Mouse (Mus musculus): ENCODE results near the gene Gdf11.

Gene Gdf11

DNA sequence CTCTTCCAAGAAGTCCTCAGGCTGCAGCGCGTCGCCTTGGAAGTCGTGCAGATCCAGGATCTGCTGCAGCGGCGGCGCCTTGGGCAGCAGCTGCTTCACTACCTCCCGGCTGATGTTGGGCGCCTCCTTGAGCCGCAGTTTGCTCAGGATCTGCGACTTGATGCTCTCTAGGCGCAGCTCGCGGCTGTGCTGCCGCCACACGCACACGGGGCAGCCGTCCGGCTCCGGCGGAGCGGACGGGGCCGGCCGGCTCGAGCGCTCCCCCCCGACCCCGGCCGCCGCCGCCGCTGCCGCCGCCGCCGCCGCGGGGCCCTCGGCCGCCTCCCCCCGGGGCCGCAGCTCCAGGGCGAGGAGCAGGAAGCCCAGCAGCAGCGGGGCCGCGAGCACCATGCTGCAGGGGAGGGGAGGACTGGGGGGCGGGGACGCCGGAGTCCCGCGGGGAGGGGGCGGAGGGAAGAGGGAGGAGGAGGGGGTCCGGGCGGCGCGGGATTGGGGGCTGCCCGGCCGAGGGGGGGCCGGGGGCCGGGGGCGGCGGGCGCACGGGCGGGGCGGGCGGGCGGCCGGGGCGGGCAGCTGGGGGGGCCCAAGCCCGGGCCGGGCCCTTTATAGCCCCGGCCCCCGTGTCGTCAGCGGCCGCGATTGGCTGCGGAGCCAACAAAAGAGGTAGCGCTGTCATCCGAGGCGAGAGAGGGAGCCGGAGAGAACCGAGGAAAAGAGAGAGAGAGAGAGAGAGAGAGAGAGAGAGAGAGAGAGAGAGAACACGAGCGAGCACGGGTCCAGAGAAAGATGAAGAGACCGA, at the start of gene Gdf11:
Gene Gdf11, minus strand, starts transcription at position 423 of the 799 bp plus-strand sequence.
- DNase-seq (ENCODE audit: low spot score), result no peak

DNA sequence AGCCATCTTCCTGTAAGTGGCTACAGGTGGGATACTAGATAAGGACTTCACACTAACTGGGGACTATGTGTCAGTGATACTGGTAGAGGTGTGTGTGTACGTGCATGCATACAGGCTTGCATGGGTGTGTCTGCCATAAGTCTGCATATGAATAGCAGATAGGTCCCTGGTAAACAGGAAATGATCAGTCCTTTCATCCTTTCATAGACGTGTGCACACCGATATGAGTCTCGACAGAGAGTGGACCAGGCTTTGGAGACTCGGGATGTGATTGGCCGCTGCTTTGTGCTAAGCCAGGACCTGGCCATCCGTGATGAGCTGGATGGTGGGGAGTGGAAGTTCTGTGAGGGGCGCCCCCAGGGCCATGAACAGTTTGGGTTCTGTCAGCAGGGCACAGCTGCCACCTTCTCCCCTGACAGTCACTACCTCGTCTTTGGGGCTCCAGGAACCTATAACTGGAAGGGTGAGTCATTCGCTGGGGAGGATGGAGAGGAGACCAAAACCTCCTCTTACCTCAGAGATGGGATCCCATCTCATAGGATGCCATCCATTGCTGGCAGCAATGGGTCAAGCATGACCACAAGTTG, 49.0 kb upstream of the Gdf11 start:
- DNase-seq (ENCODE audit: low spot score), result no peak

DNA sequence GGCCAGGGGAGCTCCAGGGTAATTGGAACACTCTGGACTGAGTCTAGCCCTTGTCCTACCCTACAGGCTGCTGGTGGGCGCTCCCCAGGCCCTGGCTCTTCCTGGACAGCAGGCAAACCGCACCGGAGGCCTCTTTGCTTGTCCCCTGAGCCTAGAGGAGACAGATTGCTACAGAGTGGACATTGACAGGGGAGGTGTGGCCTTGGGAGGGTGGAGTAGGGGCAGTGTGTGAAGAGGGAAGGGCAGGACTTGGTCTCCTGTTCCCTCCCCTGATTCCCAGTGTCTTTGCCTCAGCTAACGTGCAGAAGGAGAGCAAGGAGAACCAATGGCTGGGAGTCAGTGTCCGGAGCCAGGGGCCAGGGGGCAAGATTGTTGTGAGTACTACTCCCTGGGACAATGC, 47.5 kb upstream of the Gdf11 start:
- DNase-seq (ENCODE audit: low spot score), result no peak

DNA sequence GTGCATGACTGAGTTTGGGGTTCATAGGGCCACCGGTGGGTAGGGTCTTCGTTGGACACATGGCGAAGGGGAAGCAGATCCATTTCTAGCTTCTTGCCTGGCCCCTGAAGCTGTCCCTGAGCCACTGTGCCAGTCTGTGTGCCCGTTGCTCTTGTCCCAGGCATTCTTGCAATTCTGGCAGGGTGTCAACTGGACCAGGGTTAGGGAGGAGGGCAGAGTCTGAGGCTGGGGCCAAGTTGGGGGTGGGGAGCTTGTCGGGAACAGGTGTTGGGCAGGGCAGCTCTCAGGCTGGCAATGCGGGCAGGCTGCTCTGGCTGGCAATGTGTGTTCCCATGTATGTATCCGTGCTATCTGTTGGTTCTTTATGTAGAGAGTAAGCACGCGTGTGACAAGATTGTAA, 46.9 kb upstream of the Gdf11 start:
- DNase-seq (ENCODE audit: low spot score), result no peak

DNA sequence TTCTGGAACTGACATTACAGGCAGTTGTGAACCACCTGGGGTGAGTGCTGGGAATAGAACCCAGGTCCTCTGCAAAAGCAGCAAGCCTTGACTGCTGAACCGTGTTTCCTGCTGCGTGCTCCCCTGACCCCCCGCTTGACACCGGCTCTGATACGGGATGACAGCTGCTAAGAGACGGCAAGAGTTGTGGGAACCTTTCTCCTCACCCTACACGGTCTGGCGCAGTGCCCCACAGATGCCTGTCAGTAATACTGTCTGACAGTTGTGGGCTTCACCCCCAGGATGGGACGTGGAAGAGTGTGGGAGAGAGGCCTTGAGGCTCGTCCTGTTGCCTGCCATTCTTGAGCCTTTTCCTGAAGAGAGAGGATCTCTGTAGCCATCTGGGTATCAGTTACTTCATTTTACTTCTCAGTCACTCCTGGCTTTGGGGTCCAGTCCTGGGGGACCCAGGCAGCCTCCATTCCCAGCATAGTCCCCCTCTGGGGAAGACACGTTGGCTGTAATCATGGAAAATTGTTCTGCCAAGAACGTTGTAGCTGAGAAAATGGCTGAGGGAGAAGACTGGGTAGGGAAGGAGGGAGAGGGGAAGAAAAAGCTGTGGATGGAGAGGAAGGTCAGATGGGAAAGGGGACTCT, 46.4 kb upstream of the Gdf11 start:
- DNase-seq (ENCODE audit: low spot score), result no peak

DNA sequence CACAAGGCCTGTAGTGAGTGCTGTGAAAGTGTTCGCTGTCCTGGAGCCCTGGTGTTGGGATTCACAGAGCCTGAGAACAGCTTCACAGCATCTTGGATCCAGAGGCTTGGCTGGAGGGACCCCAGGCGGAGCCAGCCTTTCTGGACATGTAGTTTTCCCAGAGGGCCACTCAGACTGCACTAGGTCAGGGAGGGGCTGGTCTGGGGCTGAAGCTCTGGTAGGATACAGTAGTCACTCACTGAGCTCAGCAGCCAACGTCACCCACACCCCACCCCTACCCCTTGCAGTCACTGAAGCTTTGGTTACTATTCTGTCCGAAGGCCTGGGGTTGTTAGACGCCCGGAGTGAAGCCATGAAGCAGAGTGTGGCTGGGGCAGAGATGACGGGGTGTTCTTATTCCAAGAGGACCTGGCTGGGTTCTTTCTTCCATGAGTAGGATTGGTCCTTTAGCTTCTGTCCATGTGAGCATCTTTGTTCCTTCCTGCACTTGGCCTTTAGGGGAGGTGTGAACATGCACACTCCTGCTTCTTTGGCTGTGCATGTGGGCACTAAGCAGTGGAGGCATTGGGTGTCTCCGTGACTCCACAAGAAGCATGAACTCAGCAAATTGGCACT, 44.4 kb upstream of the Gdf11 start:
- no peak for DNase-seq (ENCODE audit: low spot score)

DNA sequence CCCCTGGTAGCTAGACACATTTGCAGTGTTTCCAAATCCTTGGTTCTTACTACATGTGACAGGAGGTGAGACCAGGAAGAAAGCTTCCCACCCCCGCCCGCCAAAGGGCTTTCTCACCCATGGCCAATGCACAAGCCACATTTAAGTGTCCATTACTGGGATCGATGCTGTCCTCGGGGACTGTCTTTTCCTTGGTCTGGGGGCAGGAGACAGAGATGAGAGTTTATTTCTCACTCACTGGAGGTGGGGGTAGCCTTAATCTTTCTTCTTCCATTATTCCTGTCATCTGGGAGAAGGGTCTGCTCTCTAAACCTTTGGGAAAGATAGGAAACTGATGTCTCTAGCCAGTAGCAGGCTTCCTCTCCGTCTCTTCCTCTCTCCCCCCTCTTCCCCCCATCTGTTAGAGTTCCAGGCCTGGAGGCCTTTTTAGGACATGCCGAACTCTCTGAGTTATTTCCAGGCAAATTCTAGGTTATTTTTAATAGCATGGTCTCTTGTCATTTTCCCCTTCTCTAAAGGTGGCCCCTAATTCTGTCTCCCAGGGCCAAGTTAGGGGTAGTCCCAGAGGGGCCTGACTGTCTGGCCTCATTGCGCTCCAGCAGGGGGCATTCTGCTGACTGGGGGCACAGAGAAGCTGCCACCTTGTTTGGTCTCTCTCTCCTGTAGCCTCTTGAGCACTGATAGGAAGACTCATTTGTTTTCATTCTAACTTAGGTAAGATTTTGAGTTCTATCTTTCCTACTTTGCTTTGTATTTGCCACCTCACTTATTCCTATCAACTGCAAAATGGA, 43.7 kb upstream of the Gdf11 start:
- no peak for DNase-seq (ENCODE audit: low spot score)

DNA sequence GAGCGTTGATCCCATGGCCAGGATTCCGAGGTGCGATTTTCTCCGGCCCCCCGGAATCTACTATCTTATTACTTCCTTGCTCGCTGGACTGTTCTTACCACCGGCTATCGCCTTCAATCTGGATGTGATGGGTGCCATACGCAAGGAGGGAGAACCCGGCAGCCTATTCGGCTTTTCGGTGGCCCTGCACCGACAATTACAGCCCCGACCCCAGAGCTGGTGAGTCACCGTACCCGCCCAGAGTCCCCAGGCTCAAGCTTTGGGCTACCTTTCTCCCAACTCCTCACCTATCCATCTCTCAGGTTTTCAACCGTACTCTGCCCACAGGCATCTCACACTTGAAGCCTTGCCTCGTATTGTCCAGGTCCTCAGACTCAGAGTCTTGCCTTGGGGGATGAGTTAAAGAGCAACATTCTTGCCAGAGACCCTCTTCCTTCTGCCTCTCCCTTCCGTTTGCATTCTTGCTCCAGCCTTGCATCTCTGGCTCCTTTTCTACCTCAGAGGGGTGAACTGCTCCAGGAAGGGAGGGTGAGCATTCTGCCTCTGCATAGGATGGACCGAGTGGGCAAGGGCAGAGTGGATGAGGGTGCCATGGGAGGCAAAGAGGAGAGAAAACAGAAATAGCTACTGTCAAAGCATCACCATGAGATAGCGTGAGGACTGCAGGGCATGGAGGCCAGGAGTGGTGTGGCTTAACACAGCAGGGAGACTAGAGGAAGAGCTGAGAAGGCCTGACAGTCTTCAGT, 42.6 kb upstream of the Gdf11 start:
- DNase-seq (ENCODE audit: low spot score), result no peak

DNA sequence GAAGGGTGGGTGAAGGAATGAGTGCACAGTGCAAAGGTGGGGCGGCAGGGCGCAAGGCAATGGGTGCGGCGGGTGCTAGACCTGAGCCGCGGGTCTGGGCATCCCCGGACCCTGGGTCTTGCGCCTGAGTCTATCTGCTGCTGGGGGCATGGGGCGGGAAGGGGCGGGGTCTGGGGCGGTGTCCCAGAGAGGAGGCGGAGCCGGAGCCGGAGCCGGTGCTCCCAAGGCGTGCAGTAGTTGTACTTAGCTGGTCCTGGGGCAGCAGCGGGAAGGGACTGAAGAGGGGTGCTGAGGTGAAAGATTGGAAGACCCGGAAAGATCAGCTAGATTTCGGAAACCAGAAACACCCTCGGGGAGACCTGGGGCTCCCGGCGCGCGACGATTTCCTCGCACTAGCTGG, 42.1 kb upstream of the Gdf11 start, which contains the start of gene Itga7:
Gene Itga7, plus strand, starts transcription at position 245 of the 400 bp plus-strand sequence.
- no peak for DNase-seq (ENCODE audit: low spot score)

DNA sequence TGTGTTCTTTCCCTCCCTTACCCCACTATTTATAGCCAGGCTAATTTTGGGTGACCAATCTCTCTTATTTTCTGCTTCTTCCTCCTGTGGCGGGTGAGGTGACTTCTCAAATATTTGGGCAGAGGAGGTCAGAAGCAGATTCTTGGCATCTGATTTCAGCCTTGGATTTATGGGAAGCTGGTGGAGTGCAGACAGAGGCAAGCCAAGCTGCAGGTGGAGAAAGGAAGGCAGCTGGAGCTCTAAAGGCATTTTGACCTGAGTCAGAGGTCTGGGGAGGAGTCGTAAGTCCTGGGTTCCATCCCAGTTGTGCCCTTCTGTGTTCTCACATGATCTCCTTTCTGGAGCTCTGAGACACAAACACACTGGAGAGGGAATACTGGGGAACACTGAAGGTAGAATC, 39.9 kb upstream of the Gdf11 start:
- no peak for DNase-seq (ENCODE audit: low spot score)

DNA sequence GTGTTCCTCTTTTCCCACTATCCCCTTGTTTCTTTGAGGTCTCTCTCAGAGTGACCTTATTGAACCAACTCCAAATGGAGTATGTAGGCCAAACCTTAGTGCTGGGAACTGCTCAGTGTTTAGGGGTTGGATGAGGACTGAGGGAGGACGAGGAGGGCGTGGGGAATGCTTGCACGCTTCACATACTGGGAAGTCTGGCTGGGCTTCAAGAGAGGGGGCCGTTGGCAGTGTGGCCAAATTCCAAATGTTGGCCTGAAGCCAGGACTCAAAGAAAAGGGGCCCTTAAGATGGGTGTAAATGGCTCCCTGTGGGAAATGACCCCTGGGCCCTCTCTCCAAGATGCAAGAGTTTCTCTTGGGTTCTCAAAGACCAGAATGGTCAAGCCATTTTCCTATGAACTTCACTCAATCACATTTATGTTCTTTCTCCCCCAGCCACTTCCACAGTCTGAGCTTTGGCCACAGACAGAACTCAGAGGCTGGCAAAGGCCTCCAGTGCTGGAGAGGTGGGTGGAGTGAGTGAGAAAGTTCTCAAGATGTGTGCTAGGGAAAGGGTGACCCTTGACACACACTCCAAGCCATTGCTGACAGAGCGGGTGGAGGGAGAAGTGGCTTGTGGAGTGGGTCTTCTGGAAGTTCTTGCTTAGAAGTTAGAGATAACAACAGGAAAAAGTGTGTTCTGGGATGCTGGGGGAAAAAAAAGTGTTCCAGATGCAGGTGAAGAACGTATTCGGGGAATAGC, 38.3 kb upstream of the Gdf11 start:
- no peak for DNase-seq (ENCODE audit: low spot score)

DNA sequence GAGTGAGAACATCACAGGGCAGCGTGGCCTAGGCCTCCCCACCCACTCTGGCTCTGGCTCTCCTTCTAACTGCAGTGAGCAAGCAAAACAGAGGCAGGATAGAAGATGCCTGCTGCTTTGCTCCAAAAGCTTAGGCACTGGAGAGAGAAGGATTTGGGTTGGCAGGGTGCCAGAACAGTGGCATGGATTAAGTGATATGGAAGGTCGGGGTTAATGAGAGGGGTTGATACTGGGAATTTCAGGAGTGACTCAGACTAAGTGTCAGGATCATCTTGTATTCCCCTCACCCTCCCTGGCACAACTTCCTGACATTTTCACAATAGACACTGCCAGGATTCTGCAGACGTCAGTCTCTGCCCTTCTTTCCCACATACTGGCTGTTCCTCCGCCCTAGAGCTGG, 36.8 kb upstream of the Gdf11 start:
- DNase-seq (ENCODE audit: low spot score), result no peak

DNA sequence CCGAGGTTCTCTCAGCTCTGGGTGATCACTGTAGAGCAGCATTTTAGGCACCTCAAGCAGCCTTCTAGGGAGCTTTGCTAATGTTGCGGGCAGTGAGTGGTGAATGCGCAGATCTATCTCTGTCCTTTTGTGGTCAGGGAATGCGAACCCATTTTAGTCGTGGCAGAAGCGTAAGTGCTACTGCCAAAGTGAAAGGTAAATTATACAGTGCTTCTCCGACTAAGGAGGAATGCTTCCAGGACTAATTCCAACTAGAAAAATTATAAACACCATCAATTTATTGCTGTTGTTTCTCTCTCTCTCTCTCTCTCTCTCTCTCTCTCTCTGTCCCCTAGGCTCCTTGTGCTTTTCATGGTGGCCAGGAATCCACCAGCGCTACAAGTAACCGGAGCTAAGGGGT, 32.4 kb upstream of the Gdf11 start, which contains the start of gene Bloc1s1:
Gene Bloc1s1, minus strand, starts transcription at position 101 of the 400 bp plus-strand sequence.
- DNase-seq (ENCODE audit: low spot score), result no peak

DNA sequence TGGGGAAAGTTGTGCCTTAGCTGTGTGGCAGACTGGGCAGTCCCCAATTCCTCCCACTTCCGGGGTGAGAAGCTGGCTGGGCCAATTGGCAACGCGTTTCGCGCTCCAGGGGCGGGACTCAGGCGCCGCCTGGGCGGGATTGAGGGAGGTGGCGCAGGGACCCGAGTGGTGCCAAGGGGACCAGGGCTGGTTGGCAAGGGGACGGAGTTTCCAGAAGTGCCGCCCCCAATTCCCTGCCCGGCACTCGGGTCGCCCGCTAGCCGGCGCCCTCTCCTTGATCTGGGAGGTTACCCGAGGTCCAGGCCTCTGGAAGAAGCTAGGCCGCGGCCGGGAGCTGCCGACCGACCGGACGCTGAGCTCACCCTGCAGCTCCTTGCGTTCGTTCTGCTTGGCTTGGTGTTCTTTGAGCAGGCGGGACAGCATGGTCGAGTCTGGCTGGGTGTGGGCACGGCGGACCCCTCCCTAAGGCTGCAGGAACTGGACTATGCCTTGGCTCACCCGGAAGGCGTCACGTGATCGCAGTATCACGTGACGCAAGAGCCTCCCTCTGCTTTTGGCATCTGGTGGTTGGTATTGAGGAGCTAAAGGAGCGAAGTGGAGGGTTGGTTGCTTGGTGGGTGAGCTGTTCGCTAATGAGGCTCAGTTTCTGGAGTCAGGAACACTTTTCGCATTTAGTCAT, 31.6 kb upstream of the Gdf11 start:
- DNase-seq (ENCODE audit: low spot score), result peak; percentile 86

DNA sequence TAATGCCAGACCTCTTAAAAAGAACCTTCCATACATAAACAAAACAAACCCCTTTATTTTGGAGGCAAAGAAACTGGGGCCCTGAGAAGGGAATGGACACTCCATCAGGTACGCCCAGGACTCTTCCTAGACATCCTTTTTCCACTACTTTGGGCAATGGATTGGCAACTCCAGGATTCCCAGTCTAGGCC, 31.2 kb upstream of the Gdf11 start, which contains the start of gene Rdh5:
Gene Rdh5, minus strand, starts transcription at position 67 of the 191 bp plus-strand sequence.
- no peak for DNase-seq (ENCODE audit: low spot score)

DNA sequence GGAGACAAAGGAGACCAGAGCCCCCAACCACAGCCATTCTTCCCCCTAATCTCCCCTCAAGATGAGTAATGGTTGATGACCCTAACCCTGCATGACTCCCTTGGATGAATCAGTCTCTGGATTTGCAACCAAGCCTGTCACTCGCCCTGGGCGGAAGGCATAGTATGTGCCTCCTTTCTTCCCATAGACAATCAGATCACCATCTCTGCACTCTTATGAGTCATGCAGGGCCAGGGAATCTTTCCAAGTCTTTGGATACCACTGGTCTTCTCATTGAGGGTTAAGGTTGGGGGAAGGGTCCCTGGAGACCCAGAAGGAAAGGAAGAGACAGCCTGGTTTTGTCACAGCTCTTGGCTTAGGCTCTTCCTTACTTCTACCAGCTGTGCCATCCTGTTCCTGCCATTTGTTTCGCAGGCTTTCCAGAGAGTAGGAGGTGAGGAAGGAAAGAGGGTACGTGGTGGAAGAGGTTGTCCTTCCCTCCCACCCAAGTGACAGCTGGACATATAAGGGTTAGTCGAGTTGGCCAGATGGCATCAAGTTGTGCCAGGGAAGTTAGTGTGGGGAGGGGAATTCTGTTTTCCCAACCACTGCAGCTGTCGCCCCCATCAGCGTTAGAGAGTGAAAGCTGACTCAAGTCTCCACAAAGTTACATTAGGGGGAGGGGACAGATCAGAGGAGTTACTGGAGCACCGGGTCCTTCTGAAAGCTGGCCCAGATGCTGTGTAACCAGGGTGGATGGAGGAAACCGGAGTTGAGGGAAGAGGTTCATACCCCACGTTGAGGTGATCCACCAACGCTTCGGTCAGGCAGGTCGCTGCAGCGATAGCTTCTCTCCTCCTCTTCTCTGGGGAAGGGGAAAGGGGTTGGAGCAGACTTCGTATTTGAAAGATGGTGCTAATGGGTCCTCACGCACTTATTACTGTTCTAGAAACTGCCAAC, 30.6 kb upstream of the Gdf11 start:
- no peak for DNase-seq (ENCODE audit: low spot score)

DNA sequence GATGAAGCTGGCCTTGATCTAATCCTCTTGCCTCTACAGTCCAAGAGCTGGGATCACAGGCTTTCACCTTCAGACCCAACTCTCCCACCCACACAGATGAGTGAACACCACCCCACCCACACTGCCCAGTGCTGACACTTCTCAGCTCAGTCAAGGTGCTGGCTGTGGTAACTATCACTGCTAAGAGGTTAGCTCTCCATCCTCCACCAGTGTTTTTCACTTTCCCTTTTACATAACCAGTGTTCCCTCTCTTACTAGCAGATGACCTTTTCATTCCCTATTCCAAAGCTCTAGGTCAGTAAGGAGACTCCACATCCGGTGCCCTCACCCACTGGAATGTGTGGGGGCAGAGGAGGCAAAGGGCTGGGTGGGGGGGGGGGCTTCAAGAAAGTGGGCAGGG, 29.7 kb upstream of the Gdf11 start:
- no peak for DNase-seq (ENCODE audit: low spot score)

DNA sequence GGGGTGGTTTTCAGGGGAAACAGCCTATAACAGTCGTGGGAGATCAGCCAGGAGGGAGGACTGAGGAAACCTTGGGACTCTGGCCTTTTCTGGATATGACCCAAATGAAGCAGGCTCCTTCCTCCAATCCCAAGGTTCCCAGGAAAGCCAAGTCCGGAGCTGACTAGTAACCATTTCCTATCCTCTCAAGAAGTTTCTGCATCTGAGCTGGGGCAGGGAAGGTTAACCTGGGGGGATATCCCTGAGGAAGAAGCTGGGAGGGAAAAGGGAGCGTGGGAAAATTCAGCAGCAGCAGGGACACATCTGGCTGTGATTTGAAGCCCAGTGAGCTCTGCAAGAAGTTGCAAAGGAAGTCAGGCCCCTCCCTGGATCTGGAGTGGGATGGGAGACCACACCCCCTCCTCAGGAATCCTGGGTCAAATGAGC, 29.2 kb upstream of the Gdf11 start:
- DNase-seq (ENCODE audit: low spot score), result no peak

DNA sequence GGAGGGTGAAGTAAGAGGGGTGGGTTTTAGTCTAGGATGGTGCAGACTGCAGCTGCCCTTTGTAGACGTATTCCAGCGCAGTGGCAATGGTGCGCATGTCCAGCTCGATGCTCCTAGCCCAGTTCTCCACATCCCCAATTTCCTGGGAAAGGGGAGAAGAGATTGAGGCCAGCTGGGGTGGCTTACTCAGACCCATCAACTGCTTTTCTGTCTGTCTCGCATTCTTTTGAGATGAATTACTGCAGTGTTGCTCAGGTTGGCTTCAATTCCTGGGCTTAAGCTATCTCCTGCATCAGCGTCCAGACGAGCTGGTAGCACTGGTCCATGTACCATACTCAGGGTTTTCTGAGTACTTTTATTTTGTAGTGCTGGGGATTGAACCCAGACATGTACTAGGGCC, 28.4 kb upstream of the Gdf11 start:
- DNase-seq (ENCODE audit: low spot score), result no peak
